Mouse (Mus musculus): ENCODE data around the gene Rpl31. TPM values are rescaled to one million over a fixed set of nuclear protein-coding genes. Genes with fewer than 3 reads are reported as not detected.

Gene Rpl31
- polyA plus RNA-seq, 1 experiment: 261 TPM

DNA sequence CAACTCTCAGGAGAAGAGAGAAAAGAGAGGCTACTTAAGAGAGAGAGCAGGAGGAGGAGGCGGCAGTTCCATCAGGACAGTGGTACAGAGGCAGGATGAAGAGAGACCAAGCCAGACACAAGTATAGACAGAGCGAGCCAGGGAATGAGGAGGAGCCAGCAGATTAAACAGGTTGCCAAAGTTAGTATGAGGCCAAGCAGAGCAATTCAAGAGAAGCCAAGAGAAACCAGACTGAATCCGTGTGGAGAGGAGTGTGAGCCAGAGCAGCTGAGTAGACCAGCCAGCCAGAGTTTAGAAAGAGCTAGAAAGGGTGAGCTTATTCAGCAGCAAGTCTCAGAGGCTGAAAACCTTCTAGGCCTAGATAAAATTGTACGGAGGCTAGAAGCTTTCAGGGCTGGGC, 19.9 kb downstream of the Rpl31 start:
- H3K27ac ChIP-seq (ENCODE audit: insufficient read depth, low read depth, low read length): no peak overlapping the region
- TF ChIP-seq POLR2A (IDR thresholded peaks at IDR 0.05; ENCODE audit: low read depth, low read length) (no peak), CTCF (conservative IDR thresholded peaks at IDR 0.05; ENCODE audit: insufficient read depth, insufficient read length, low read depth, low read length) (no peak)
- no peaks in the 10 kb centered on the region for H3K27me3 ChIP-seq (replicated peaks; ENCODE audit: control insufficient read depth, insufficient read depth, low read length)
- H3K4me1 ChIP-seq (ENCODE audit: control insufficient read depth, insufficient read depth, low read length): no peaks in the 10 kb centered on the region
- H3K4me3 ChIP-seq (ENCODE audit: insufficient read depth, low read depth, low read length): no peak overlapping the region
- 67% methylated on average over 4 of the region's 4 CpGs for WGBS
- no peaks in the 10 kb centered on the region for H3K36me3 ChIP-seq (ENCODE audit: control insufficient read depth, insufficient read depth, low read length)
- DNase-seq: peak; percentile 17

DNA sequence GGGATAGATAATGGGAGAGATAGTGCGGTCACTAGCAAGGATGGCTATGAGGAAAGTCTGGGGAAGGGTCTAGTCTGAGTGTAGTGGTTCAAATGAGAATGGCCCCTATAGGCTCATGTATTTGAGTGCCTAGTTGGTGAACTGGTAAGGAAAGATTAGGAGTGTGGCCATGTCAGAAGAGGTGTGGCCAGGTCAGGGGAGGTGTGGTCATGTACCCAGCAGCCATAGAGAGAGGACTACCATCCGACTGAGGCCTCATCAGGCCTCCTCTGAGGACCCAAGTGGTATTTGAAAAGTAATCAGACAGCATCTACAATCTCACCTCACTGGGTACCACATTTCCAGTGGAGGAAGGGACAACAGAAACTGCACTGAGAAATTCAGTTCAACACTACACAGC, 20.5 kb downstream of the Rpl31 start:
- no peak for DNase-seq
- H3K4me1 ChIP-seq (ENCODE audit: control insufficient read depth, insufficient read depth, low read length): no peaks in the 10 kb centered on the region
- no peak for TF ChIP-seq CTCF (conservative IDR thresholded peaks at IDR 0.05; ENCODE audit: insufficient read depth, insufficient read length, low read depth, low read length)
- 88% methylated on average over 2 of the region's 2 CpGs for WGBS
- H3K36me3 ChIP-seq (ENCODE audit: control insufficient read depth, insufficient read depth, low read length): no peaks in the 10 kb centered on the region
- no peaks in the 10 kb centered on the region for H3K27me3 ChIP-seq (replicated peaks; ENCODE audit: control insufficient read depth, insufficient read depth, low read length)
- H3K27ac ChIP-seq (ENCODE audit: insufficient read depth, low read depth, low read length): no peak overlapping the region
- H3K4me3 ChIP-seq (ENCODE audit: insufficient read depth, low read depth, low read length): no peak overlapping the region

DNA sequence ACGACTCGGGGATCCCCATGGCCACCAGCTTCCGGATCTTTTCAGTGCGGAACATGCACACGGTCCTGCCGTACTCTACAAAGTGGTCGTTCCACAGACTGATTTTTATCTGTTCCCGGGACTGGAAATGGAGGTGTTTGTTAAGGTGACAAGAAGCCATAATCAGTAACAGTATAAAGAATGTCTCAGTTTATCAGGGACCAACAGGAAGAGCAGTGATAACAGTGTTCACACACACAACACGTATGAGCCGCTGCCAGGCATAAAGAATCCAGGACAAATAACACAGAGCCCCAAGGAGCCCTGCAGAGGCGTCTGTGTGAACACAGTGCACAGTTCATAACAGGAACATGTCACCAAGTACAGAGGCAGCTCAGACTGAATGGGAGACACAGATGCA, 21.7 kb downstream of the Rpl31 start:
- WGBS: 91% methylated on average over 11 of the region's 11 CpGs

DNA sequence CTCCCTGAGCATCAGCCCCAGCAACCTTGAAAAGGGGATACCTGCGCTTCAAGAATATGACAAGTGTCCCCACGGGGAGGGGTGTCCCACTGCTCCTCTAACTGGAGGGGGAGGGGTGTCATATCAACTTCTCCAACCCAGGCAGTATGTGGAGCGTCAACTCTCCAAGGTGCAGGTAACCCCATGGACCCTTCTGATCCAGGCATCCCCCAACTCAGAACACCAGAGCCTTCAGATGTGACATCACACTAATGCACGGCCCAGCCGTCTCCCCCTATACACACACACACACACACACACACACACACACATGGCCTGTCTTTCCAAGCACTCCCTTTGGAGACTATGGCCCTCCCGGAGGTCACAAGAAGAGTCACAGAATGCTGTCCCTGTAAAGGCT, 24.0 kb downstream of the Rpl31 start:
- 87% methylated on average over 6 of the region's 6 CpGs for WGBS

More for the DNA sequence above, 21.7 kb downstream of the Rpl31 start:
- H3K27ac ChIP-seq (ENCODE audit: insufficient read depth, low read depth, low read length): no peak overlapping the region
- no peak for TF ChIP-seq POLR2A (IDR thresholded peaks at IDR 0.05; ENCODE audit: low read depth, low read length)
- TF ChIP-seq CTCF (conservative IDR thresholded peaks at IDR 0.05; ENCODE audit: insufficient read depth, insufficient read length, low read depth, low read length): no peak
- no peaks in the 10 kb centered on the region for H3K4me1 ChIP-seq (ENCODE audit: control insufficient read depth, insufficient read depth, low read length)
- H3K4me3 ChIP-seq (ENCODE audit: insufficient read depth, low read depth, low read length): no peak overlapping the region
- no peaks in the 10 kb centered on the region for H3K27me3 ChIP-seq (replicated peaks; ENCODE audit: control insufficient read depth, insufficient read depth, low read length)
- no peak for DNase-seq
- H3K36me3 ChIP-seq (ENCODE audit: control insufficient read depth, insufficient read depth, low read length): no peaks in the 10 kb centered on the region

DNA sequence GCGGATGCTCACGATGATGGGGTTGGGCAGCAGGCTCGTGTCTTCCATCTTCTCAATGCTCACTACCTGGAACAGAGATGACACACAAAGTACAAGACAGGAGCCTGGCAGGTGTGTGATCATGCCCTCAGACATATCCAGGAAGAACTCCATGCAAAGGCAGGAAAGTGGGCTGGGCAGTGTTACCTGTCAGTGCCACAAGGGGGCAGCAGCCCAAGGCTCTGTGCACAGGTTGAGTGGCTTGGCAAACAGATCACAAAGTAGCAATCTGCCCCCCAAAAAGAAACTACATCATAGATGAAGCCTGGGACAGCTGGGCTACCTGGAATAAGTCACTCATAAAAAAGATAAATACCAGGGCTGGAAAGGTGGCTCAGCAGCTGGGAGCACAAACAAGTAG, 24.5 kb downstream of the Rpl31 start:
- Histone ChIP-seq H3K27me3 (replicated peaks; ENCODE audit: control insufficient read depth, insufficient read depth, low read length) (no peaks in the 10 kb centered on the region), H3K4me1 (ENCODE audit: control insufficient read depth, insufficient read depth, low read length) (no peaks in the 10 kb centered on the region), H3K36me3 (ENCODE audit: control insufficient read depth, insufficient read depth, low read length) (no peaks in the 10 kb centered on the region), H3K4me3 (ENCODE audit: insufficient read depth, low read depth, low read length) (no peak overlapping the region), H3K27ac (ENCODE audit: insufficient read depth, low read depth, low read length) (no peak overlapping the region)
- DNase-seq: peak; percentile 78
- 67% methylated on average over 3 of the region's 3 CpGs for WGBS
- no peak for TF ChIP-seq POLR2A (IDR thresholded peaks at IDR 0.05; ENCODE audit: low read depth, low read length)
- TF ChIP-seq CTCF (conservative IDR thresholded peaks at IDR 0.05; ENCODE audit: insufficient read depth, insufficient read length, low read depth, low read length): peak; percentile 94

More for the DNA sequence above, 24.0 kb downstream of the Rpl31 start:
- no peak for DNase-seq
- no peak overlapping the region for H3K4me3 ChIP-seq (ENCODE audit: insufficient read depth, low read depth, low read length)
- H3K4me1 ChIP-seq (ENCODE audit: control insufficient read depth, insufficient read depth, low read length): no peaks in the 10 kb centered on the region
- no peak for TF ChIP-seq POLR2A (IDR thresholded peaks at IDR 0.05; ENCODE audit: low read depth, low read length)
- TF ChIP-seq CTCF (conservative IDR thresholded peaks at IDR 0.05; ENCODE audit: insufficient read depth, insufficient read length, low read depth, low read length): no peak
- H3K27me3 ChIP-seq (replicated peaks; ENCODE audit: control insufficient read depth, insufficient read depth, low read length): no peaks in the 10 kb centered on the region
- no peaks in the 10 kb centered on the region for H3K36me3 ChIP-seq (ENCODE audit: control insufficient read depth, insufficient read depth, low read length)
- H3K27ac ChIP-seq (ENCODE audit: insufficient read depth, low read depth, low read length): no peak overlapping the region

DNA sequence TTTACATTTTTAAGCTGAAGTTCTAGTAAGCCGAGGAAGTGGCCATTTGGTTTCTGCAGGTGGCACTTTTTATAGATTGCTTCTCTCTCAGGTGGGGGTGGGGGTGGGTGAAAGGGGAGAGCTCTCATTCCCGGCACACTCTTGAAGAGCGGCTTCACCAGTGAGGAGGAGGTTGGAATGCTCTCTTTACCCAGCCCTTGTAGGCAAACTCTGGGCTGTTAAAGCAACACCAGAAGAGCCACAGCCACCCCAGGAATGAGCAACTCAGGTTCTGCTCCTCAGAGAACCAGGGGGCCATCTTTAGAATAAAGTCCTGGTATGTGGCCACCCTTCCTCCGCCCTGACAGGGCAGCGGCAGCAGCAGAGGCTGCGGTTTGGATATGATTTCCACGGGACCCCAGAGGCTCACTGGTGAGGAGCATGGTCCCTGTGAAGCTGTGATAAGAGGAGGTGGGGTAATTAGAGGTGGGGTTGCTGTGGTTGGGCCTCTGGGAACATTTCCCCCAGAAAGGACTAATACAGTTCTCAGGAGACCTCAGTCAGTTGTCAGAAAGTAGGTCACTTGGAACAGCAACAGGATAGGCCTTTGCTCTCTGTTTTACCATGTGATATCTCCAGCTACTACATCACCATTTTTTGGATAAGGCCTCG, 25.7 kb downstream of the Rpl31 start:
- peak; percentile 22 for DNase-seq
- WGBS: 87% methylated on average over 8 of the region's 8 CpGs

DNA sequence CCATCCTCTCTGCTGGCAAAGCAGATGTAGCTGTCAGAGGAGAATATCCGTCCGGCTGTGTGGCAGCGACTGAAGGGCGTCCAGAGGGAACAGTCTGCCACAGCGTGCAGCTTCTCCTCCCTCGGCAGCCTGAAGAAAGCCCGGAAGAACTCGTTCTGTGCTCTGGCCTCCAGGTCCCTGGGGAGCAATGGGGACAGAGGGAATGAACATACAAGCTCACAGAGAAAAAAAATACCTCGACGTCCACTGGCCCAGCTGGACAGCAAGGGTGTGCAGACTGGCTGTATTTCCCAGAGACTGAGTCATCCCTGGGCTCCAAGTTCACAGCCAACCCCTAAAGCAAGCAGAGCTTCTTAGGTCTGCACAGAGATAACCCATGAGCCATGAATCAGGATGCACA, 26.5 kb downstream of the Rpl31 start:
- Histone ChIP-seq H3K27ac (ENCODE audit: insufficient read depth, low read depth, low read length) (no peak overlapping the region; the same call in 1 of the 2 replicates), H3K4me3 (ENCODE audit: insufficient read depth, low read depth, low read length) (no peak overlapping the region), H3K27me3 (replicated peaks; ENCODE audit: control insufficient read depth, insufficient read depth, low read length) (no peaks in the 10 kb centered on the region), H3K4me1 (ENCODE audit: control insufficient read depth, insufficient read depth, low read length) (no peaks in the 10 kb centered on the region), H3K36me3 (ENCODE audit: control insufficient read depth, insufficient read depth, low read length) (no peaks in the 10 kb centered on the region)
- no peak for TF ChIP-seq CTCF (conservative IDR thresholded peaks at IDR 0.05; ENCODE audit: insufficient read depth, insufficient read length, low read depth, low read length)
- TF ChIP-seq POLR2A (IDR thresholded peaks at IDR 0.05; ENCODE audit: low read depth, low read length): no peak
- peak; percentile 56 for DNase-seq
- 55% methylated on average over 10 of the region's 10 CpGs for WGBS

More for the DNA sequence above, 25.7 kb downstream of the Rpl31 start:
- TF ChIP-seq CTCF (conservative IDR thresholded peaks at IDR 0.05; ENCODE audit: insufficient read depth, insufficient read length, low read depth, low read length): no peak
- TF ChIP-seq POLR2A (IDR thresholded peaks at IDR 0.05; ENCODE audit: low read depth, low read length): no peak
- no peaks in the 10 kb centered on the region for H3K36me3 ChIP-seq (ENCODE audit: control insufficient read depth, insufficient read depth, low read length)
- no peaks in the 10 kb centered on the region for H3K27me3 ChIP-seq (replicated peaks; ENCODE audit: control insufficient read depth, insufficient read depth, low read length)
- H3K27ac ChIP-seq (ENCODE audit: insufficient read depth, low read depth, low read length): no peak overlapping the region
- no peaks in the 10 kb centered on the region for H3K4me1 ChIP-seq (ENCODE audit: control insufficient read depth, insufficient read depth, low read length)
- H3K4me3 ChIP-seq (ENCODE audit: insufficient read depth, low read depth, low read length): no peak overlapping the region

Measured in kidney, adult 2 months (tissue).